35 mouse cellular contexts compared by ENCODE assay signal in the genomic region with DNA sequence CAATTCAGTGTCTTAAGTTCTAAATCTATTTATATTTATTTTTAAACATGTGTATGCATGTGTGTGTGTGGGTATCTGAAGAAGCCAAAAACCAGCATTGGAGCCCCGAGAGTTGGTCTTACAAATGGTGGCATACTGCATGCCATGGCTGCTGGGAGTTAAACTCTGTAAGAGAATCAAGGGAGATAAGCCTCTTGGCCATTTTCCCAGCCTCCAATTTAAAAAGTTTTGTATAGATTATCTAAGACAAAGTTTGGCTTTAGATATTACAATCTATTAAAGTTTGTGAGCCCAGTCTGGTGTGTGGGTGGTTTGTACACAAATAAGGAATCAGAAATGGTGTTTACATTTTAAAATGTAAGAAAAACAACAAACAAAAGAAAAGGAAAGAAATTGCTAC.
"Had no signal": no experiment of that assay in that cellular context is flagged by ENCODE, and none has a peak within 500 bp of the region (broad histone marks: within the 10 kb centered on the region; RNA-seq: fewer than 3 reads in every experiment).

No protein-coding gene starts in this region.

- DNase-seq: heart, postnatal 10 days; heart, postnatal 14 days; heart, postnatal 36 days; heart, postnatal 4 days; kidney, adult 11 months; kidney, adult 18-20 months; kidney, adult 2 months; kidney, adult 8-10 months; kidney, adult 9 months; kidney, postnatal 10 days; kidney, postnatal 14 days; kidney, postnatal 25 days; kidney, postnatal 36 days; kidney, postnatal 4 days; layer of hippocampus, adult 9-11 months; layer of hippocampus, postnatal 36 days had no signal

- H3K9me3 ChIP-seq: heart, embryonic 12.5 days; heart, embryonic 13.5 days; heart, embryonic 15.5 days; hindbrain, embryonic 10.5 days; hindbrain, embryonic 12.5 days; hindbrain, embryonic 13.5 days; hindbrain, embryonic 15.5 days; intestine, embryonic 15.5 days; kidney, embryonic 15.5 days had no signal

- H3K4me2 ChIP-seq: heart, embryonic 11.5 days; heart, embryonic 12.5 days; heart, embryonic 13.5 days; heart, embryonic 15.5 days; hindbrain, embryonic 12.5 days; hindbrain, embryonic 13.5 days; hindbrain, embryonic 14.5 days; hindbrain, embryonic 15.5 days; intestine, embryonic 15.5 days; kidney, embryonic 15.5 days had no signal

- H3K27ac ChIP-seq: heart, embryonic 15.5 days; hindbrain, embryonic 10.5 days; hindbrain, embryonic 12.5 days; hindbrain, embryonic 13.5 days; hindbrain, embryonic 14.5 days; hindbrain, embryonic 15.5 days; hindbrain, postnatal 0 days; intestine, embryonic 15.5 days; kidney, embryonic 15.5 days; kidney, postnatal 0 days; layer of hippocampus, adult 2 months; left cerebral cortex, adult 2 months had no signal

- H3K9ac ChIP-seq: heart, embryonic 12.5 days; heart, embryonic 13.5 days; heart, embryonic 15.5 days; hindbrain, embryonic 12.5 days; hindbrain, embryonic 13.5 days; hindbrain, embryonic 14.5 days; hindbrain, embryonic 15.5 days; intestine, embryonic 15.5 days; kidney, embryonic 15.5 days had no signal

- ATAC-seq: hindbrain, embryonic 16.5 days; hindbrain, postnatal 0 days; inflammation-experienced regulatory T-cells, adult 6 months; intestine, embryonic 15.5 days; intestine, embryonic 16.5 days; intestine, postnatal 0 days had no signal

- H3K4me1 ChIP-seq: heart, embryonic 15.5 days; hindbrain, embryonic 12.5 days; hindbrain, embryonic 13.5 days; hindbrain, embryonic 15.5 days; intestine, embryonic 15.5 days; kidney, embryonic 15.5 days had no signal

- H3K27me3 ChIP-seq: heart, embryonic 12.5 days; heart, embryonic 13.5 days; heart, embryonic 15.5 days; hindbrain, embryonic 12.5 days; hindbrain, embryonic 13.5 days; hindbrain, embryonic 15.5 days; intestine, embryonic 15.5 days; kidney, embryonic 15.5 days had no signal

- H3K4me3 ChIP-seq: heart, embryonic 12.5 days; heart, embryonic 13.5 days; heart, embryonic 15.5 days; hindbrain, embryonic 10.5 days; hindbrain, embryonic 12.5 days; hindbrain, embryonic 13.5 days; hindbrain, embryonic 15.5 days; intestine, embryonic 15.5 days; kidney, embryonic 15.5 days; layer of hippocampus, adult 2 months; left cerebral cortex, adult 2 months had no signal

- H3K36me3 ChIP-seq: heart, embryonic 12.5 days; heart, embryonic 13.5 days; heart, embryonic 15.5 days; hindbrain, embryonic 10.5 days; hindbrain, embryonic 12.5 days; hindbrain, embryonic 13.5 days; hindbrain, embryonic 15.5 days; intestine, embryonic 15.5 days; kidney, embryonic 15.5 days had no signal
